Mouse (Mus musculus): ENCODE data around the gene Scube1. TPM values are rescaled to one million over a fixed set of nuclear protein-coding genes. Genes with fewer than 3 reads are reported as not detected.

The Scube1 gene
- polyA plus RNA-seq, 1 experiment from 2014 or later, result 11.0 TPM

GRCm38 (mm10) chr15:83664722-83665121 is 60.1 kb downstream of the Scube1 start:
- H3K9me3 ChIP-seq, result no peaks in the 10 kb centered on the region
- ATAC-seq (ENCODE audit: extremely low read depth, insufficient number of reproducible peaks, low FRiP score, low TSS enrichment), result no peak
- no peak overlapping the region for H3K27ac ChIP-seq (replicated peaks)
- no peak overlapping the region for H3K4me2 ChIP-seq
- no peak overlapping the region for H3K4me3 ChIP-seq
- no peak overlapping the region for H3K9ac ChIP-seq
- WGBS, result 48% methylated on average over 5 of the region's 5 CpGs
- peaks cover 20% of the 10 kb centered on the region for H3K4me1 ChIP-seq
- H3K36me3 ChIP-seq, result no peaks in the 10 kb centered on the region
- H3K27me3 ChIP-seq (replicated peaks), result peaks cover 12% of the 10 kb centered on the region

GRCm38 (mm10) chr15:83663066-83663465 is 61.8 kb downstream of the Scube1 start:
- WGBS, result 50% methylated on average over 4 of the region's 4 CpGs
- Histone ChIP-seq H3K27me3 (replicated peaks) (no peaks in the 10 kb centered on the region), H3K4me3 (no peak overlapping the region)

GRCm38 (mm10) chr15:83662106-83662505 is 62.7 kb downstream of the Scube1 start:
- 42% methylated on average over 7 of the region's 7 CpGs for WGBS
- Histone ChIP-seq H3K9me3 (no peaks in the 10 kb centered on the region), H3K36me3 (no peaks in the 10 kb centered on the region), H3K4me3 (no peak overlapping the region), H3K27ac (replicated peaks) (no peak overlapping the region), H3K9ac (no peak overlapping the region), H3K4me2 (no peak overlapping the region), H3K27me3 (replicated peaks) (0 out of 2 replicates have a peak, but pooled peaks cover 5% of the 10 kb centered on the region), H3K4me1 (peaks cover 8% of the 10 kb centered on the region; the same call in 1 of the 2 replicates)
- no peak for ATAC-seq (ENCODE audit: extremely low read depth, insufficient number of reproducible peaks, low FRiP score, low TSS enrichment)

More at GRCm38 (mm10) chr15:83663066-83663465, 61.8 kb downstream of the Scube1 start:
- Histone ChIP-seq H3K36me3 (no peaks in the 10 kb centered on the region), H3K4me1 (peaks cover 15% of the 10 kb centered on the region; the same call in 1 of the 2 replicates), H3K9me3 (no peaks in the 10 kb centered on the region), H3K9ac (no peak overlapping the region), H3K27ac (replicated peaks) (no peak overlapping the region), H3K4me2 (no peak overlapping the region)
- no peak for ATAC-seq (ENCODE audit: extremely low read depth, insufficient number of reproducible peaks, low FRiP score, low TSS enrichment)

GRCm38 (mm10) chr15:83642518-83642917 is 82.3 kb downstream of the Scube1 start:
- no peak overlapping the region for H3K4me3 ChIP-seq
- H3K4me2 ChIP-seq, result no peak overlapping the region
- ATAC-seq (ENCODE audit: extremely low read depth, insufficient number of reproducible peaks, low FRiP score, low TSS enrichment), result no peak
- peaks cover 29% of the 10 kb centered on the region for H3K4me1 ChIP-seq
- H3K9me3 ChIP-seq, result no peaks in the 10 kb centered on the region
- H3K27ac ChIP-seq (replicated peaks), result no peak overlapping the region
- H3K9ac ChIP-seq, result no peak overlapping the region
- no peaks in the 10 kb centered on the region for H3K36me3 ChIP-seq
- 0 out of 2 replicates have a peak, but pooled peaks cover 3% of the 10 kb centered on the region for H3K27me3 ChIP-seq (replicated peaks)
- WGBS, result 89% methylated on average over 6 of the region's 6 CpGs

- no peaks in the 10 kb centered on the region for H3K9me3 ChIP-seq
- H3K4me2 ChIP-seq, result no peak overlapping the region
- H3K9ac ChIP-seq, result no peak overlapping the region
- H3K36me3 ChIP-seq, result no peaks in the 10 kb centered on the region
- H3K4me3 ChIP-seq, result no peak overlapping the region
- no peak for ATAC-seq (ENCODE audit: extremely low read depth, insufficient number of reproducible peaks, low FRiP score, low TSS enrichment)
- 36% methylated on average over 4 of the region's 4 CpGs for WGBS
- peak overlapping the region; percentile 77 for H3K27ac ChIP-seq (replicated peaks)
- H3K27me3 ChIP-seq (replicated peaks), result 0 out of 2 replicates have a peak, but pooled peaks cover 3% of the 10 kb centered on the region
- peaks cover 45% of the 10 kb centered on the region for H3K4me1 ChIP-seq
Observed at GRCm38 (mm10) chr15:83640208-83640607, 84.6 kb downstream of the Scube1 start.

- 16% methylated on average over 3 of the region's 3 CpGs for WGBS
- Histone ChIP-seq H3K27me3 (replicated peaks) (peaks cover 3% of the 10 kb centered on the region; the same call in 1 of the 2 replicates), H3K9ac (no peak overlapping the region), H3K4me1 (peaks cover 45% of the 10 kb centered on the region), H3K4me3 (no peak overlapping the region), H3K4me2 (no peak overlapping the region), H3K36me3 (no peaks in the 10 kb centered on the region), H3K27ac (replicated peaks) (peak overlapping the region; percentile 77), H3K9me3 (no peaks in the 10 kb centered on the region)
- 0 out of 2 replicates have a peak, but pooled peaks have one; percentile 46 for ATAC-seq (ENCODE audit: extremely low read depth, insufficient number of reproducible peaks, low FRiP score, low TSS enrichment)
Observed at GRCm38 (mm10) chr15:83639160-83639559, 85.7 kb downstream of the Scube1 start.

- Histone ChIP-seq H3K9ac (no peak overlapping the region), H3K27me3 (replicated peaks) (peaks cover under 1% of the 10 kb centered on the region; the same call in 1 of the 2 replicates), H3K4me1 (peaks cover 45% of the 10 kb centered on the region), H3K4me3 (no peak overlapping the region), H3K36me3 (no peaks in the 10 kb centered on the region), H3K27ac (replicated peaks) (peak overlapping the region; percentile 77), H3K4me2 (no peak overlapping the region), H3K9me3 (no peaks in the 10 kb centered on the region)
- no peak for ATAC-seq (ENCODE audit: extremely low read depth, insufficient number of reproducible peaks, low FRiP score, low TSS enrichment)
- WGBS, result 78% methylated on average over 20 of the region's 20 CpGs
Observed at GRCm38 (mm10) chr15:83638196-83638899, 86.5 kb downstream of the Scube1 start.

GRCm38 (mm10) chr15:83636759-83637158 is 88.1 kb downstream of the Scube1 start:
- no peak overlapping the region for H3K4me3 ChIP-seq
- H3K9ac ChIP-seq, result no peak overlapping the region
- ATAC-seq (ENCODE audit: extremely low read depth, insufficient number of reproducible peaks, low FRiP score, low TSS enrichment), result no peak
- no peaks in the 10 kb centered on the region; the same call in 1 of the 2 replicates for H3K27me3 ChIP-seq (replicated peaks)
- no peaks in the 10 kb centered on the region for H3K9me3 ChIP-seq
- peaks cover 45% of the 10 kb centered on the region for H3K4me1 ChIP-seq
- H3K27ac ChIP-seq (replicated peaks), result no peak overlapping the region
- 0 out of 2 replicates have a peak, but pooled peaks cover 7% of the 10 kb centered on the region for H3K36me3 ChIP-seq
- no peak overlapping the region for H3K4me2 ChIP-seq
- 45% methylated on average over 6 of the region's 6 CpGs for WGBS

GRCm38 (mm10) chr15:83635251-83635650 is 89.6 kb downstream of the Scube1 start:
- Histone ChIP-seq H3K9ac (no peak overlapping the region), H3K36me3 (peaks cover 20% of the 10 kb centered on the region), H3K4me3 (no peak overlapping the region), H3K27me3 (replicated peaks) (no peaks in the 10 kb centered on the region; the same call in 1 of the 2 replicates), H3K4me1 (peaks cover 43% of the 10 kb centered on the region), H3K9me3 (peaks cover under 1% of the 10 kb centered on the region; the same call in 1 of the 2 replicates), H3K4me2 (no peak overlapping the region), H3K27ac (replicated peaks) (no peak overlapping the region)
- WGBS, result 52% methylated on average over 3 of the region's 3 CpGs
- ATAC-seq (ENCODE audit: extremely low read depth, insufficient number of reproducible peaks, low FRiP score, low TSS enrichment), result no peak

GRCm38 (mm10) chr15:83634076-83634475 is 90.7 kb downstream of the Scube1 start:
- no peak for ATAC-seq (ENCODE audit: extremely low read depth, insufficient number of reproducible peaks, low FRiP score, low TSS enrichment)
- no peak overlapping the region for H3K4me2 ChIP-seq
- peaks cover 7% of the 10 kb centered on the region; the same call in 1 of the 2 replicates for H3K9me3 ChIP-seq
- no peak overlapping the region for H3K9ac ChIP-seq
- H3K36me3 ChIP-seq, result peaks cover 29% of the 10 kb centered on the region
- no peaks in the 10 kb centered on the region; the same call in 1 of the 2 replicates for H3K27me3 ChIP-seq (replicated peaks)
- WGBS, result 16% methylated on average over 1 of the region's 1 CpGs
- peaks cover 31% of the 10 kb centered on the region for H3K4me1 ChIP-seq
- H3K27ac ChIP-seq (replicated peaks), result no peak overlapping the region
- H3K4me3 ChIP-seq, result no peak overlapping the region

- WGBS, result 77% methylated on average over 7 of the region's 7 CpGs
- Histone ChIP-seq H3K4me1 (peaks cover 2% of the 10 kb centered on the region), H3K36me3 (peaks cover 35% of the 10 kb centered on the region), H3K9me3 (peaks cover 7% of the 10 kb centered on the region; the same call in 1 of the 2 replicates), H3K27me3 (replicated peaks) (no peaks in the 10 kb centered on the region; the same call in 1 of the 2 replicates), H3K27ac (replicated peaks) (no peak overlapping the region), H3K4me2 (no peak overlapping the region), H3K9ac (no peak overlapping the region), H3K4me3 (no peak overlapping the region)
- ATAC-seq (ENCODE audit: extremely low read depth, insufficient number of reproducible peaks, low FRiP score, low TSS enrichment), result no peak
Observed at GRCm38 (mm10) chr15:83631071-83631470, 93.8 kb downstream of the Scube1 start.

All from heart, embryonic 13.5 days (tissue).